Mouse (Mus musculus) neural tube, embryonic 15.5 days (tissue): Measurements from ENCODE around the gene Bola1. TPM values are rescaled to one million over a fixed set of nuclear protein-coding genes. Genes with fewer than 3 reads are reported as not detected.
"Not testable (repeated sequence)": the region's sequence is repeated elsewhere in the genome, so short reads cannot be mapped to it uniquely, and the experiment has no call there.

Experiments used
- ATAC-seq: fragments of 200-750 bp; cut with Nextera tagmentation; 2 replicates; pipeline ENCODE4 v1.8.0; 2017; ENCODE audit warnings: mild to moderate bottlenecking, moderate TSS enrichment, moderate library complexity; ENCODE audit not compliant: low FRiP score
- H3K27ac ChIP-seq: fragments of 300-500 bp; sonication (generic); replicated peaks from 2 replicates; pipeline ENCODE4 v1.5.1; 2015; ENCODE audit warnings: mild to moderate bottlenecking, inconsistent platforms
- H3K27me3 ChIP-seq: fragments of 300-500 bp; sonication (generic); replicated peaks from 2 replicates; pipeline ENCODE4 v1.6.1; 2015; ENCODE audit warnings: inconsistent platforms
- H3K36me3 ChIP-seq: fragments of 300-500 bp; sonication (generic); 2 replicates; pipeline ENCODE4 v1.6.1; 2015; ENCODE audit warnings: inconsistent platforms
- H3K4me1 ChIP-seq: fragments of 300-500 bp; sonication (generic); 2 replicates; pipeline ENCODE4 v1.6.1; 2015; ENCODE audit warnings: inconsistent platforms
- H3K4me2 ChIP-seq: fragments of 300-500 bp; sonication (generic); 2 replicates; pipeline ENCODE4 v1.6.1; 2015; ENCODE audit warnings: inconsistent platforms, mild to moderate bottlenecking, moderate library complexity
- H3K4me3 ChIP-seq: fragments of 300-500 bp; sonication (generic); replicated peaks from 2 replicates; pipeline ENCODE4 v1.5.1; 2015; ENCODE audit warnings: mild to moderate bottlenecking, inconsistent platforms
- H3K9ac ChIP-seq: fragments of 300-500 bp; sonication (generic); replicated peaks from 2 replicates; pipeline ENCODE4 v1.6.1; 2015; ENCODE audit warnings: mild to moderate bottlenecking, inconsistent platforms
- H3K9me3 ChIP-seq: fragments of 300-500 bp; sonication (generic); replicated peaks from 2 replicates; pipeline ENCODE4 v1.6.1; 2016; ENCODE audit warnings: inconsistent platforms
- WGBS: fragments of 180-500 bp; shearing (Covaris S2); methylation state at CpG from one replicate; pipeline ENCODE4 v1.1.7; 2015; ENCODE audit warnings: mixed read lengths; 5-methylcytosine and 5-hydroxymethylcytosine counted together
- polyA plus RNA-seq: library from polyadenylated mRNA; unstranded; fragments of >200 nt; fragmentation: Nextera tagmentation; extraction: Ambion mirVana; gene quantifications from 2 replicates; pipeline ENCODE4 v1.2.1, GENCODE M21; 2015

Bola1 gene
- polyA plus RNA-seq, 1 experiment from 2014 or later, result 58.6 TPM

DNA sequence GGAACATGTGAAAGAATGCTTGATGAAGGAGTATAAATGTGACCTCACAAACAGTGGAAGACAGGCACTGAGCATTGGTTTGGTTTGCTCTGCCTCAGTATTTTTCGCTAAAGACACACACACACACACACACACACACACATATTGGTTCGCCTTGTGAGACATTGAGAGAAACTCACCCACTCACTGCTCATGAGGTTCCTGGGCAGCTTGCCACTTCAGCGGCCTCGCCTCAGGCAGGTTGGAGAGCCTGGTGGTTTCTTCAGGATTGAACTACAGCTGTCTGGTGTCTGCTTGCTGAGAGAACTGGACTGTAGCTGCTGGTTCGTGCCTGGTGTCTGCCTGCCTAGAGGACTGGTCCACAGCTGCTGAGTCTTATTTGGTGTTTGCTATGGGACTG lies 40.7 kb upstream of the Bola1 start:
- no peak overlapping the region for H3K4me3 ChIP-seq
- no peaks in the 10 kb centered on the region for H3K27me3 ChIP-seq
- H3K9ac ChIP-seq, result no peak overlapping the region
- no peak overlapping the region for H3K4me2 ChIP-seq
- no peaks in the 10 kb centered on the region for H3K36me3 ChIP-seq
- no peak for ATAC-seq
- no peak overlapping the region for H3K27ac ChIP-seq
- peaks cover 25% of the 10 kb centered on the region for H3K4me1 ChIP-seq
- H3K9me3 ChIP-seq, result no peaks in the 10 kb centered on the region
- 96% methylated on average over 5 of the region's 5 CpGs for WGBS

DNA sequence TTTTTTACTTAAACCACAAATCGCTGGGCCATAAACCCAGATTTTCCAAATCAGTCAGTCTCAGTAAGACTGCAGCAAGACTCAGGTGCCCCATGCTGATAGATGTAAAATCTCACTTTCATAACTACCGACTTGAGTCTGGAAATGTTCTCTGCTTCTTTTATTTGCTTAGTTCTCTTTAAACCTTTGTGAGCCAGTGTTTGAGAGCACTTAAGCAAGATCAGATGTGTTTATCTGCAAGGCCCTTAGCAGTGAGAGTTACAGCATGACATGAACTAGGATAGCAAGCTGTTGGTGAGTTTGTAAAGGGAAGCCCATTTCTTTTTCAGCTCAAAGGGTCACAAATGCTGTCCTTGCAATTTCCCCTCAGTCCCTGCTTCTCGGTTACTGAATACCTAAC lies 37.7 kb upstream of the Bola1 start:
- H3K9me3 ChIP-seq, result no peaks in the 10 kb centered on the region
- H3K27ac ChIP-seq, result no peak overlapping the region
- no peak overlapping the region for H3K4me3 ChIP-seq
- WGBS, result 89% methylated on average over 3 of the region's 3 CpGs
- H3K36me3 ChIP-seq, result no peaks in the 10 kb centered on the region
- H3K4me1 ChIP-seq, result peaks cover 10% of the 10 kb centered on the region
- H3K27me3 ChIP-seq, result no peaks in the 10 kb centered on the region
- no peak for ATAC-seq
- H3K4me2 ChIP-seq, result no peak overlapping the region
- H3K9ac ChIP-seq, result no peak overlapping the region

DNA sequence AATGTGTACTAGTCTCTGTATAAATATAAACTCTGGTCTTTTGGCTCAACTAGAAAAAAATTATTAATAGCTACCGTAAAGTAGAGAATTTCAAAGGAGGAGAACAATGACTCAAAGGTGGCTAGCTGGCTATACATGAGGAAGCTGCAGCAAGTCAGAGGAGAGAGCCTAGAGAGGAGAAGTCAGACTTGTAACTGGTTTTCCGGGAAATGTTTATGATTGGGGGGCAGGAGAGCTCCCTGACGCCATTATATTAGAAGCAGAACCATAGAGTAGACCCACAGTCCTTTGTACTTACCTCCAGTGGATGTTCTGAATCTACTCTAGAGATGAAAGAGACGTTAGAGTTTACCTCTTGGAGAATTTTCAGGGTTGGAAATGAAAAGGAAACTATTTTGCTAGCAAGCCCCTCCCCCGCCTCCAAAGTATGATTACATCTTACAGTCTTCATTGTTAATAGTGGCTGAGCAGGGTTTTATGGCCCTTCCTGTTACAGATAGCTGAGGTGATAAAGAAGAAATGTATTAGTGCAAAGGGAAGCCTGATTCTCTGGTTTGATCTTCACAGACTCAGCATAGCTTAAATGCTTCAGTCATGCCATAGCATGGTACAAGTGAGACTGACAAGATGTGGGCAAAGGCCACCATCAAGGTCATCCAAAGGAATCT lies 36.6 kb upstream of the Bola1 start:
- no peaks in the 10 kb centered on the region for H3K9me3 ChIP-seq
- WGBS, result 83% methylated on average over 5 of the region's 5 CpGs
- H3K4me1 ChIP-seq, result no peaks in the 10 kb centered on the region
- H3K4me3 ChIP-seq, result no peak overlapping the region
- H3K4me2 ChIP-seq, result no peak overlapping the region
- no peak for ATAC-seq
- H3K36me3 ChIP-seq, result no peaks in the 10 kb centered on the region
- H3K27ac ChIP-seq, result no peak overlapping the region
- no peak overlapping the region for H3K9ac ChIP-seq
- no peaks in the 10 kb centered on the region for H3K27me3 ChIP-seq

DNA sequence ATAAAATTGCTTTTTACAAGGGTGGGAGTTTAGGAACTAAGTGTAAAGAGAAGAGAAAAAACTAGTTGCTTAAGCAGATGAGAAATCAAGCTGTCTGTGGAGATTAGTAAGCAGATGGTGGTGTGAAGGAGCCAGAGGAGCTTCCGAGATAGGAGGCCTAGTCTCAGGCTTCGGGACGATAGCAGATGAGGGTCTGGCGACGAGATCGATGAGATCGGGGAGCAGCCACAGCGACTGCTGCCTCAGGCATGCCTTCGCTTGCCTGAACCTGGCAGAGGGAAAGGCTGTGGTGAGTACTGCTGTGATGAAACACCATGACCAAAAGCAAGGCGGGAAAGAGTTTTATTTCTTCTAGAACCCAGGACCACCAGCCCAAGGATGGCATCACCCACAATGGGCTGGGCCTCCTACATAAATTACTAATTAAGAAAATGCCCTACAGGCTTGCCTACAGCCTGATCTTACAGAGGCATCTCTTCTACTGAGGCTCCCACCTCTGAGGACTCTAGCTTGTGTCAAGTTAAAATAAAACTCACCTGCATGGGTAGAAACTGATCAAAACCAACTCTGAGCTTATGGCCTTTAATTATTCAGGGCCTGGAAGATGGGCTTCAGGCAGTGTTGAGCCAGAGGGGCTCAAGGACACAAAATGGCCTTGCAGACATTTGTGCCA lies 35.3 kb upstream of the Bola1 start:
- Histone ChIP-seq H3K9me3 (no peaks in the 10 kb centered on the region), H3K9ac (no peak overlapping the region), H3K4me3 (no peak overlapping the region), H3K4me2 (no peak overlapping the region), H3K27ac (no peak overlapping the region), H3K36me3 (no peaks in the 10 kb centered on the region), H3K4me1 (no peaks in the 10 kb centered on the region), H3K27me3 (no peaks in the 10 kb centered on the region)
- WGBS, result 46% methylated on average over 10 of the region's 10 CpGs
- ATAC-seq, result no peak

DNA sequence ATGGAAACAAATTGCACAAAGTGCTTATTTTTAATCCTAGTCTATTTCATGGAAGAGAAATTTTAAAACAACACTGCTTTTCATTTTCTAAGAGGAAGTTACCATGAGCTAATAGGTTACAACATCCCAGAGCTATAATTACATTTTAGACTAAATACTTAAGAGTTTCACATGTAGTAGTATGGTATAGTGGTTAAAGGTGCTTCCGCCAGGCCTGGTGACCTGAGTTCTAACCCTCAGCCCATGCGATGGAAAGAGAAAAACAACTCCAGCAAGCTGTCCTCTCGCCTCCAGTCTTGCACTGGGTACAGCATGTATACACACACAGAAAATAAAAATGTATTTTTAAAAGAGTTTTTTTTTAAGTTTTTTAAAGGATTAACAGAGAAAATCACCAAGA lies 32.3 kb upstream of the Bola1 start:
- WGBS, result 95% methylated on average over 3 of the region's 3 CpGs
- ATAC-seq, result no peak
- H3K9ac ChIP-seq, result no peak overlapping the region
- no peak overlapping the region for H3K27ac ChIP-seq
- H3K9me3 ChIP-seq, result no peaks in the 10 kb centered on the region
- peaks cover 5% of the 10 kb centered on the region for H3K4me1 ChIP-seq
- H3K36me3 ChIP-seq, result no peaks in the 10 kb centered on the region
- no peaks in the 10 kb centered on the region for H3K27me3 ChIP-seq
- H3K4me2 ChIP-seq, result no peak overlapping the region
- H3K4me3 ChIP-seq, result no peak overlapping the region

DNA sequence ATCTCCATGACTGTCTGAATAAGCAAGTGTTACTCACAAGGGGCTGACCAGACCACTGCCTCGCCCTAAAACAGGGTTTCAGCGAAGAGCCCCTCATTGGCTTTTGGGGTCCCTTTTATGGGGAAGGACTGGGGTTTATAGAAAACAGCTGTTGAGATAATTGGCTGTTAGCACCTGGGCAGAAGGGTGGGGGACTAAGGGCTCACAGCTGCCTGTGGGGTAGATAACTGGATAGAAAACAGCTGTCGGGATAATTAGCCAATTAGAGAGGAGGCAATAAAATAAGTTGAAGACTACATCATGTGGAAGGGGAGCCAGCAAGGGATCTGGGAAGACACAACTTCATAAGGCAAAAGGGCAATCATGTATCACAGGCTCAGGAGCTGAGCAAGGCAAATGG lies 31.4 kb upstream of the Bola1 start:
- Histone ChIP-seq H3K4me2 (no peak overlapping the region), H3K9me3 (no peaks in the 10 kb centered on the region), H3K36me3 (no peaks in the 10 kb centered on the region), H3K4me1 (peaks cover 5% of the 10 kb centered on the region), H3K27ac (no peak overlapping the region), H3K27me3 (no peaks in the 10 kb centered on the region), H3K4me3 (no peak overlapping the region), H3K9ac (no peak overlapping the region)
- ATAC-seq, result no peak
- 58% methylated on average over 3 of the region's 3 CpGs for WGBS

DNA sequence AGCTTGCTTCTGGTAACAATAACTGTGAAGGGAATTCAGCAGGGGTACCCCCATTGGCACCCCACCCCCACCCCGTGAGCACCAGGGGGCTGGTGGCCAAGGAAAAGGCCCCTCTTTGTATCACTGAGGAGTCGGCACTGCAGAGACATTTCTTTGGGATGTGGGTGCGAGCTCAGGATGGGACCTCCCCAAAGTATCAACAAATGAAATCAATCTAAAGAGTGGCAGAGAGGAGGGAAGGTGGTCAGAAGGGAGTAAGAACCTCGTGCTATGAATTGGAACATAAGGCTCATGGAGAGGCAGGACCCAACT lies 29.5 kb upstream of the Bola1 start:
- 50% methylated on average over 4 of the region's 4 CpGs for WGBS
- H3K36me3 ChIP-seq, result no peaks in the 10 kb centered on the region

DNA sequence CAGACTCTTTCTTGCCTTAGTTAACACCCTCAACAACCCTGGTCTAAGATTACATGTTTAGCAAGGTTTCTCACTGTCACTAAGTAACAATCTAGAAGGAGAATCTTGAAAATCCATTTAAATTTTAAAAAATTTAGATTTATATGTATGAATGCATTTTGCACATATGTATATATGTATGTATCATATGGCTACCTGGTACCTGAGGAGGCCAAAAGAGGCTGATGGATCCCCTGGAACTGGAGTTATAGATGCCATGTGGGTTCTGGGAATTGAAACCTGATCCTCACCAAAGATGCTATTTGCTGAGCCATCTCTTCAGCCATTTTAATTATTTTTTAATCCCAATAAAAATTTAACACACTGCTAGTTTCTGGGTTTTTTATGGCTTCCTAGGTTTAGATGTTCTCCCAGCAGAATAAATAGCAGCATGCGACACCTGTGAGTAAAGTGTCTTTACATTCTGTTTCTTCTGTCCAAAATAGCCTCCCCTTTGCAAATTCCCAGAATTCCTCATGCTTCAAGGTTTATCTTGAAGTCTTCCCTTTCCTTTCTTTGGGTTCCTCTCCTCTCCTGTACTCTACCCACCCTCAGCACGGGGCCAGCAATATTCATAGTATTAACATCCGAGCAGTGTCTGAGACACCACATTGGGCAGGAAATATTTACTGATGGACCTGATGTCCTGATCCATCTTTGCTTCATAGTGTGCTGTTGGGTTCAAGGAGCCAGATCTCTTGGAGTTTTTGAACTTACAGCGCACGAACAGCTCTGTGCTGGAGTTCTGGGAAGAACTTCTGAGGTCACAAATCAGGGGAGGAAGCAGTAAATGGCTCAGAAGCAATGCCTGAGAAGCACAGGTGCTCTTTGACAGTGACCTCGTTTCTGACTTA lies 28.9 kb upstream of the Bola1 start:
- Histone ChIP-seq H3K9ac (no peak overlapping the region), H3K4me3 (no peak overlapping the region)

More for the DNA sequence above, 29.5 kb upstream of the Bola1 start:
- H3K9me3 ChIP-seq, result no peaks in the 10 kb centered on the region
- no peak overlapping the region for H3K9ac ChIP-seq
- H3K27ac ChIP-seq, result no peak overlapping the region
- H3K4me1 ChIP-seq, result peaks cover 13% of the 10 kb centered on the region
- H3K4me3 ChIP-seq, result no peak overlapping the region
- no peak for ATAC-seq
- H3K27me3 ChIP-seq, result no peaks in the 10 kb centered on the region
- H3K4me2 ChIP-seq, result 0 out of 2 replicates have a peak overlapping the region, but pooled peaks have one; percentile 50

DNA sequence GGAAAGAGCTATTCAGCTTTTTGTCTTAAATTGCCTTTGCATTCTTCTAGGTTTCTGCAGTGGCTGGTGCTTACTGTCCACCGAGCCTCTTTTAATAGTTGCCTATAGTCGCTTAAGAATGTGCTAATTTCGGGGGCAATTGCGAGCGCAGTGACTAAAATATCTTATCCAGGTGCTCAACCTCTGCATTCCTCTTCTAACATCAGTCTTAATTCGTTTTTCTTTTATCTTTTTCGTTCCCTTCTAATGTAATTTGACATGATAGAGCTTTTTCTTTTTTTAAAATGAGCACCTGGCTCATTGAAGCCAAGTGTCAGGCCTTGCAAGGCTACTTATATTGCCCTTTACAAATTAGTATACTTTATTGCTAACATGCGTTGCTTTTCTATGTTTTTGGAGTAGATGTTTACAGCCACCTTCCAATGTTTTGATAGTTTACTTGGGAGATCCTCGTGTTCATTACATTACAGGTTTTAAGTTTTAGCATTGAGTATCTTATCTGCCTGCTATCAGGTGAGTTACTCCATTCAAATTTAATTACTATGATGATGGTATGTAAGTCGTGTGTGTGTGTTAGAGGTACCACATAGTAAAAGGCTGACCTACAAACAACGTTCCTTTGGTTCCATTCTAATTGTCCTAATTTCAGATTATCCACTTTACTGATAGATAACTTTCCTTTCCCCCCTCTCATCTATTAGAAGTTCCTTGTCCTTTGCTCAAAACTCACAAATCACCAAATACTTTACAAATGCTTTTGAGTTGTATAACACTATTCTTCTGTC lies 28.0 kb upstream of the Bola1 start:
- ATAC-seq, result no peak
- Histone ChIP-seq H3K27ac (no peak overlapping the region), H3K9me3 (no peaks in the 10 kb centered on the region), H3K4me1 (peaks cover 18% of the 10 kb centered on the region), H3K9ac (0 out of 2 replicates have a peak overlapping the region, but pooled peaks have one; percentile 2), H3K4me2 (peak overlapping the region; percentile 50), H3K27me3 (no peaks in the 10 kb centered on the region), H3K4me3 (peak overlapping the region; percentile 23; the same call in 1 of the 2 replicates), H3K36me3 (no peaks in the 10 kb centered on the region)
- WGBS, result 7% methylated on average over 11 of the region's 11 CpGs

More for the DNA sequence above, 28.9 kb upstream of the Bola1 start:
- H3K27me3 ChIP-seq, result no peaks in the 10 kb centered on the region
- WGBS, result 48% methylated on average over 6 of the region's 6 CpGs
- no peaks in the 10 kb centered on the region for H3K9me3 ChIP-seq
- no peak for ATAC-seq
- no peak overlapping the region for H3K27ac ChIP-seq
- H3K4me2 ChIP-seq, result peak overlapping the region; percentile 50
- no peaks in the 10 kb centered on the region for H3K36me3 ChIP-seq
- H3K4me1 ChIP-seq, result peaks cover 18% of the 10 kb centered on the region

DNA sequence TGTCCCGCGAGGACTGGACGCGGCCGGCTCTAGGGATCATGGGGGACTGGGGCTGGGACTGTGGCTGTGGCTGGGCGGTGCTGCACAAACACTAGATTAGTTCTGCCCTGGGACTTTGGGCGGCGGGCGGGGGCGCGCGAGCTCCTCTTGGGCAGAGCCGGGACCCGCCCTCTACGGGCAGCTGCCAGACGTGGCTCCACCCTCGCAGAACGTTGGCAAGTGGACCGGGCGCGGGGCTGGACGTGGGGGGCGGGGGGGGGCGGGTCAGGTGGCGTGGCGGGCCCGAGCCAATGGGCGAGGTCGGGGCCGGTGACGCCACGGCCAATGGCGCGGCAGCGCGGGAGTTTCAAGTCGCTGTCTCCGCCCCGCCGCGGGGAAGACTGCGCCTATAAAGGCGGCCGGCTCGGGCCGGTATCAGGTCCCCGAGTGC lies 26.9 kb upstream of the Bola1 start, which contains the start of gene Hist2h3c1:
TSS of gene Hist2h3c1 (plus strand) at position 259 of the 430 bp plus-strand sequence.
- peak within 1 kb of the TSS; percentile 34 for H3K4me3 ChIP-seq
- not testable (repeated sequence) for H3K9me3 ChIP-seq, H3K27me3 ChIP-seq, H3K36me3 ChIP-seq
- H3K9ac ChIP-seq, result 0 out of 2 replicates have a peak within 1 kb of the TSS, but pooled peaks have one; percentile 2
- ATAC-seq, result peak; percentile 89
- peak within 1 kb of the TSS; percentile 72; the same call in 1 of the 2 replicates for H3K27ac ChIP-seq
- peak within 1 kb of the TSS; percentile 50 for H3K4me2 ChIP-seq
- WGBS, result no CpG with 5 or more reads among the region's 47 CpGs
- peaks cover 18% of the 10 kb centered on the region for H3K4me1 ChIP-seq

DNA sequence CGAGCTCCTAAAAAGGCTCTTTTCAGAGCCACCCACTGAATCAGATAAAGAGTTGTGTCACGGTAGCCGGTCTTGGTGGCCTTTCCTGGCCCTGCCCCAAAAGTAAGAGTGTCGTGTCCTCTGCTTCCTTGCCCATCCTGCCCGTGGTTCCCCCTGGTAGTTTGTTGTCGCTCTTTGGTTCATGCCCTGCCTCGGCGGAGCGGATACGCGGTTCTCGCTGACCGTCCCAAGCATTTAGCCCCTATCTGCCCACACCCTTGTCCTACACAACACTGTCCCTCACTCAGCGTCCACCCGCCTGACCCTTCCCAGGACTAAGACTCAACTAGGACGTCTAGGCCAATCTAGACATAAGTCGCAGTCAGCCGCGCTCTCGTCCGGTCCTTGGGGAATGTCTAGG lies 26.5 kb upstream of the Bola1 start:
- Histone ChIP-seq H3K27ac (peak overlapping the region; percentile 72; the same call in 1 of the 2 replicates), H3K4me1 (peaks cover 19% of the 10 kb centered on the region), H3K4me3 (peak overlapping the region; percentile 34), H3K4me2 (peak overlapping the region; percentile 44)
- ATAC-seq, result peak; percentile 37
- H3K36me3 ChIP-seq, H3K27me3 ChIP-seq, H3K9me3 ChIP-seq, H3K9ac ChIP-seq: not testable (repeated sequence)
- 0% methylated on average over 10 of the region's 21 CpGs for WGBS
